Mouse (Mus musculus) gastrocnemius, adult 2 months (tissue): ENCODE measurements around the gene Rab3ip. TPM values are rescaled to one million over a fixed set of nuclear protein-coding genes. Genes with fewer than 3 reads are reported as not detected.
A peak's percentile ranks its signal among the peaks of the same experiment; 100 is the strongest.

ENCODE experiments used
- DNase-seq: peaks from one replicate; pipeline ENCODE4 v3.0.0; 2022
- H3K27ac ChIP-seq: fragments of 200-600 bp; 2 replicates; pipeline ENCODE4 v1.8.1; 2022; ENCODE audit warnings: mild to moderate bottlenecking
- H3K4me3 ChIP-seq: fragments of 200-600 bp; 2 replicates; pipeline ENCODE4 v1.8.1; 2022; ENCODE audit warnings: mild to moderate bottlenecking, moderate library complexity
- CTCF ChIP-seq: fragments of 200-600 bp; IDR thresholded peaks from 2 replicates; pipeline ENCODE4 v1.8.1; 2022; ENCODE audit warnings: antibody characterized with exemption, mild to moderate bottlenecking, moderate library complexity
- intact Hi-C: fragments of 180-260 bp; cut with DNase I; formaldehyde crosslinking; loops from one replicate; pipeline ENCODE4 v1.15.1; 2025
- total RNA-seq, 2 experiments: library from RNA; stranded (reverse); gene quantifications; 2 replicates each; pipeline ENCODE4 v1.2.3; 2021

Gene Rab3ip
- total RNA-seq, 2 experiments from 2014 or later: 26.2 to 39.2 TPM

DNA sequence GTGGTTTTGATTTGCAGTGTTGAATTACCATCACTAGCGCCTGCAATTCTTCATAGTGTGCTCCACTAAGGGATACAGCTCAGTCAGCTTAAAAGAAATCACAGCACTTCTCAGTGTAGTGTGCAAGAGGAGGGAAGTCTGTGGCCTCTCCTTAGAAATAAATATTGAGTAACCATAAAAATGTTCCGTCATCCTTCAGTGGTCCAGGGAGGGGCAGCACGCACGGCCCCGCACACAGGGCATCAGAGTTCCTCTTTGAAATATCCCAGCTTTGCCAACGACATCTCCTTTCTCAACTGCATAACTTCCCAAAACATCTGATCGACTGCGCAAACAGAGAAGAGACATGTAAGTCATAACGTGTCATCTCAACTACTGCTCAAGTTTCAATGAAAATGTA, 43.8 kb downstream of the Rab3ip start:
- intact Hi-C loops: no loop called here
- TF ChIP-seq CTCF: no peak
- H3K27ac ChIP-seq: no peak overlapping the region
- no peak overlapping the region for H3K4me3 ChIP-seq
- no peak for DNase-seq

- intact Hi-C loops: no loop called here
- no peak overlapping the region for H3K27ac ChIP-seq
- no peak overlapping the region for H3K4me3 ChIP-seq
- DNase-seq: no peak
- TF ChIP-seq CTCF: no peak
These were observed 46.1 kb downstream of the Rab3ip start for GRCm38 (mm10) chr10:116904503-116904908.

GRCm38 (mm10) chr10:116896336-116897177, 54.0 kb downstream of the Rab3ip start, which contains the start of gene Myrfl:
Gene Myrfl, minus strand, starts transcription at chr10:116896919.
- intact Hi-C loops: no loop called here
- no peak for TF ChIP-seq CTCF

DNA sequence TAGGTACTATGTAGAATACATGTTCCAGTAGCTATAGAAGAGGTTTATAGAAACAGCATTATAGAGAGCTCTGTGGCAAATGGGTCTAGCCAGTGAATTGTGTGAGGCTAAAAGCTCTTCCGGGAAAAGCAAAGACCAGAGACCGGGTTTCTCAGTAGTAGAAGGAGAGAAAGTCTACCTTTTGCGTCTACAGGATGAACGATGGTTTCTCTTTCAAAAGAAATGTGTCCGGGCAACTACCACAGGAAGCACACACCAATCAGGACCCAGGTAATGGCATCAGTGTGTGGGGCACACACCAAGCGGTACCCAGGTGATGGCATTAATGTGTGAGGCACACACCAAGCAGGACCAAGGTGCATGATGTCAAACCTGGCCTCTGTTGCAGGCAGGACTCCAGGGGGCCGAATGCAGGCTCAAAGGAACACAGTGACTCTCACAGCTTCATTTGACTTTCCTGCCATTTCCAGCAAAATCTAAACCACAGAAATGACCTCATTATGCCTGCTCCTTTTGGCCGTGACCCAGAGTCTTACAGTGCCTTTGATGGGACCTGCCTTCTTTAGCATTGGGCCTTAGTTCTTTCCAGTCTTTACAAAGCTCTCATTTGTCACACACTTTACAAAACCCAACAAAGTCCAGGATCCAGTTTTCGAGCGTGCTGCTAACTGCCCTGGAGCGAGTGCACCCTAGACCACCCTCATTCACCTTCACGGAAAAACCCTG, 55.3 kb downstream of the Rab3ip start:
- no peak for DNase-seq
- H3K27ac ChIP-seq: no peak overlapping the region
- intact Hi-C loops: no loop called here
- no peak for TF ChIP-seq CTCF
- H3K4me3 ChIP-seq: no peak overlapping the region

More at GRCm38 (mm10) chr10:116896336-116897177, 54.0 kb downstream of the Rab3ip start, which contains the start of gene Myrfl:
- H3K27ac ChIP-seq: no peak within 1 kb of the TSS
- H3K4me3 ChIP-seq: no peak within 1 kb of the TSS
- no peak for DNase-seq

- no peak for DNase-seq
- no peak overlapping the region for H3K4me3 ChIP-seq
- intact Hi-C loops: loop anchor here (5.0 kb wide), 1 partner anchor 562 kb away; no protein-coding TSS in a partner anchor
- no peak for TF ChIP-seq CTCF
- H3K27ac ChIP-seq: no peak overlapping the region
These were observed 56.0 kb downstream of the Rab3ip start for GRCm38 (mm10) chr10:116894540-116894939.

GRCm38 (mm10) chr10:116893753-116894152, 56.8 kb downstream of the Rab3ip start:
- intact Hi-C loops: loop anchor here (5.0 kb wide), 1 partner anchor 561 kb away; no protein-coding TSS in a partner anchor
- Histone ChIP-seq H3K4me3 (no peak overlapping the region), H3K27ac (no peak overlapping the region)
- peak; percentile 55 for TF ChIP-seq CTCF
- DNase-seq: peak; percentile 22

- intact Hi-C loops: loop anchor here (5.0 kb wide), 1 partner anchor 558 kb away; no protein-coding TSS in a partner anchor
- no peak overlapping the region for H3K4me3 ChIP-seq
- no peak for TF ChIP-seq CTCF
- H3K27ac ChIP-seq: no peak overlapping the region
- no peak for DNase-seq
These were observed 60.0 kb downstream of the Rab3ip start for GRCm38 (mm10) chr10:116890587-116890986.

GRCm38 (mm10) chr10:116884552-116884951, 66.0 kb downstream of the Rab3ip start:
- no peak overlapping the region for H3K27ac ChIP-seq
- TF ChIP-seq CTCF: no peak
- DNase-seq: no peak
- H3K4me3 ChIP-seq: no peak overlapping the region
- intact Hi-C loops: no loop called here

DNA sequence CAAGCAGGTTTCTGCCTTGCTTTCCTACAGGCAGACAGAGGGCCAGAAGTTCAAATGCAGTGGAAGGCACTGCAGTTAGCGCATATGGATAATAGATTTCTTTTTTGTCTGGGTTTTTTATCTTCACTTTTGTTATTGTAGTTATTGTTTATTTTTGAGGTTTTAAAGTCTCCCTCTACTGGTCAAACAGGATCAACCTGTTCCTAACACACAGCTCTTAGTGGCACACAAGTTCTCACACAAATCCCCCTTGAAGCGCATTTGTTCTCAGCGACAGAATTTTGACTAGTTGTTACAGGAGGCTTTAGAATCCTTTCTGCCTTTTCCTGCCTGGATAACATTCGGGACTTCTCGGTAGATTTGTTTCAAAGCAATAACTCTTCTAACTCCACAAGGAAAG, 67.0 kb downstream of the Rab3ip start:
- DNase-seq: no peak
- intact Hi-C loops: no loop called here
- peak; percentile 22 for TF ChIP-seq CTCF

DNA sequence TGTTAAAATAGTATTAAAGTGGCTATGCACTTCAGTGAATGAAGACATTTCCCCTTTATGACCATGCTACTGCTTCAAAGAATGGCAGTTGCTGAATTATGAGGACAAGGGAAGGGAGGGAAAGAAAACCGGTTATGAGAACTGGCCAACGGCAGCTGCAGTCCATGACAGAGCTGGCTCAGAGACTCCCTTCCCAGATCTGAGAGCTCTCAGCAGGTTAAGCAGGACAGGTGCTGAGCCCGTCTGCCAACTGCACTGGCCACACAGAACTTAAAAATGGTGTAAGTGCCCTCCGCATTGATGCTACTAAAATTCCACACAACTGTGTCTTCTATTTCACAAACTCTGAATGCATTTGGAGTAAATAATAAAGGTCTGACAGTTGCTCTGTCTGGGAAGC, 73.1 kb downstream of the Rab3ip start:
- DNase-seq: no peak
- Histone ChIP-seq H3K27ac (no peak overlapping the region), H3K4me3 (no peak overlapping the region)
- no peak for TF ChIP-seq CTCF
- intact Hi-C loops: no loop called here

More for the DNA sequence above, 67.0 kb downstream of the Rab3ip start:
- no peak overlapping the region for H3K4me3 ChIP-seq
- H3K27ac ChIP-seq: no peak overlapping the region

GRCm38 (mm10) chr10:116874490-116874889, 76.1 kb downstream of the Rab3ip start:
- no peak overlapping the region for H3K27ac ChIP-seq
- TF ChIP-seq CTCF: no peak
- H3K4me3 ChIP-seq: no peak overlapping the region
- intact Hi-C loops: no loop called here
- DNase-seq: no peak

DNA sequence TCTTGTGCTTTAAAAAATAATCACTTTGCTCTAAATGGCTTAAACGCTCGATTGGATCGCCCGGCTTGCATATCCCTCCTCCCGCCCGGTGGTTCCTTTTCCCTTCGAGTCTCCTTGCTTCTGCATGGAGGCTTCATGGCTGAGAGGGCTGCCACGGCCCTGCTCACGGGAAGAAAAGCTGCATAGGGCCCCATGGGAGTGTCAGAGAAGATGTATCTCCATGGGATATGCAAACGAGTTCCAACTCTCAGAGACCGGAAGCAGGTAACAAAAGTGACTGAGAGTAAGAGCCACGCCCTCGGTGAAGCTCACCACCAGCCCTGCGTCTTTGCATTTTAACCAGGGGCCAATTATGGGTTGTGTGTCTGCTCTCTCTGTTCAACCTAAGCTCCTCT, 78.6 kb downstream of the Rab3ip start:
- intact Hi-C loops: no loop called here

More for the DNA sequence above, 78.6 kb downstream of the Rab3ip start:
- no peak overlapping the region for H3K4me3 ChIP-seq
- no peak overlapping the region for H3K27ac ChIP-seq
- DNase-seq: no peak
- no peak for TF ChIP-seq CTCF
